Mouse (Mus musculus) E14TG2a.4 (cell line): ENCODE data around the gene Aspscr1.
"Not testable (repeated sequence)": the region's sequence is repeated elsewhere in the genome, so short reads cannot be mapped to it uniquely, and the experiment has no call there.

Source experiments
- H3K27me3 ChIP-seq: 2 replicates; pipeline ENCODE4 v1.6.1; 2014; ENCODE audit warnings: low read length, control low read depth; ENCODE audit not compliant: insufficient read depth
- H3K36me3 ChIP-seq: 2 replicates; pipeline ENCODE4 v1.6.1; 2014; ENCODE audit warnings: low read length, control low read depth; ENCODE audit not compliant: insufficient read depth
- H3K4me1 ChIP-seq: replicated peaks from 2 replicates; pipeline ENCODE4 v1.6.1; 2014; ENCODE audit warnings: low read depth, low read length, control low read depth
- H3K4me3 ChIP-seq: replicated peaks from 2 replicates; pipeline ENCODE4 v1.5.1; 2014; ENCODE audit warnings: mild to moderate bottlenecking, low read length
- H3K9me3 ChIP-seq: 2 replicates; pipeline ENCODE4 v1.6.1; 2014; ENCODE audit warnings: low read length, control low read depth
- CTCF ChIP-seq: conservative IDR thresholded peaks from 2 replicates; pipeline ENCODE4 v1.5.1; 2014; ENCODE audit warnings: low read length
- NANOG ChIP-seq: IDR thresholded peaks from 2 replicates; pipeline ENCODE4 v1.6.1; 2014; ENCODE audit warnings: borderline replicate concordance, low read length, mixed read lengths
- POU5F1 ChIP-seq: IDR thresholded peaks from 2 replicates; pipeline ENCODE4 v1.6.1; 2014; ENCODE audit warnings: low read length, borderline replicate concordance

Gene Aspscr1

GRCm38 (mm10) chr11:120665406-120665805 lies 7.4 kb upstream of the Aspscr1 start:
- peaks cover 91% of the 10 kb centered on the region for H3K4me1 ChIP-seq
- no peaks in the 10 kb centered on the region for H3K27me3 ChIP-seq
- H3K4me3 ChIP-seq: peak overlapping the region; percentile 43
- no peaks in the 10 kb centered on the region for H3K9me3 ChIP-seq
- H3K36me3 ChIP-seq: no peaks in the 10 kb centered on the region
- TF ChIP-seq CTCF (no peak), NANOG (no peak), POU5F1 (no peak)

GRCm38 (mm10) chr11:120666617-120667016 lies 6.2 kb upstream of the Aspscr1 start:
- no peaks in the 10 kb centered on the region for H3K36me3 ChIP-seq
- peaks cover 92% of the 10 kb centered on the region for H3K4me1 ChIP-seq
- no peaks in the 10 kb centered on the region for H3K27me3 ChIP-seq
- no peaks in the 10 kb centered on the region for H3K9me3 ChIP-seq
- no peak for TF ChIP-seq POU5F1
- TF ChIP-seq NANOG: no peak
- no peak for TF ChIP-seq CTCF
- H3K4me3 ChIP-seq: peak overlapping the region; percentile 43

GRCm38 (mm10) chr11:120673594-120674122 lies 885 bp downstream of the Aspscr1 start:
- TF ChIP-seq POU5F1 (no peak), CTCF (no peak), NANOG (no peak)
- Histone ChIP-seq H3K4me1 (peaks cover 81% of the 10 kb centered on the region), H3K27me3 (no peaks in the 10 kb centered on the region), H3K9me3 (no peaks in the 10 kb centered on the region), H3K36me3 (peaks cover 45% of the 10 kb centered on the region), H3K4me3 (peak overlapping the region; percentile 84)

GRCm38 (mm10) chr11:120675875-120676274 lies 3.1 kb downstream of the Aspscr1 start:
- H3K4me1 ChIP-seq: peaks cover 65% of the 10 kb centered on the region
- H3K27me3 ChIP-seq, H3K4me3 ChIP-seq, H3K9me3 ChIP-seq: not testable (repeated sequence)
- H3K36me3 ChIP-seq: peaks cover 67% of the 10 kb centered on the region

GRCm38 (mm10) chr11:120676951-120677350 lies 4.2 kb downstream of the Aspscr1 start:
- H3K4me3 ChIP-seq: no peak overlapping the region
- peaks cover 60% of the 10 kb centered on the region for H3K4me1 ChIP-seq
- H3K36me3 ChIP-seq: peaks cover 78% of the 10 kb centered on the region
- TF ChIP-seq NANOG (no peak), POU5F1 (no peak), CTCF (no peak)
- no peaks in the 10 kb centered on the region for H3K9me3 ChIP-seq
- no peaks in the 10 kb centered on the region for H3K27me3 ChIP-seq

- H3K36me3 ChIP-seq: peaks cover 98% of the 10 kb centered on the region
- TF ChIP-seq NANOG (no peak), POU5F1 (no peak), CTCF (peak; percentile 38; the same call in 1 of the 2 replicates)
- no peaks in the 10 kb centered on the region for H3K27me3 ChIP-seq
- no peak overlapping the region for H3K4me3 ChIP-seq
- peaks cover 58% of the 10 kb centered on the region for H3K4me1 ChIP-seq
- no peaks in the 10 kb centered on the region for H3K9me3 ChIP-seq
Measured at GRCm38 (mm10) chr11:120679909-120680308, 7.1 kb downstream of the Aspscr1 start.

GRCm38 (mm10) chr11:120682683-120683082 lies 9.9 kb downstream of the Aspscr1 start:
- Histone ChIP-seq H3K27me3 (no peaks in the 10 kb centered on the region), H3K9me3 (no peaks in the 10 kb centered on the region), H3K4me3 (no peak overlapping the region), H3K36me3 (peaks cover 98% of the 10 kb centered on the region), H3K4me1 (peaks cover 58% of the 10 kb centered on the region)
- TF ChIP-seq NANOG: no peak
- no peak for TF ChIP-seq POU5F1
- no peak for TF ChIP-seq CTCF

GRCm38 (mm10) chr11:120683536-120683935 lies 10.8 kb downstream of the Aspscr1 start:
- Histone ChIP-seq H3K27me3 (no peaks in the 10 kb centered on the region), H3K9me3 (no peaks in the 10 kb centered on the region), H3K4me1 (peaks cover 53% of the 10 kb centered on the region), H3K4me3 (no peak overlapping the region), H3K36me3 (peaks cover 98% of the 10 kb centered on the region)
- no peak for TF ChIP-seq NANOG
- TF ChIP-seq POU5F1: no peak
- TF ChIP-seq CTCF: no peak

- Histone ChIP-seq H3K36me3 (peaks cover 98% of the 10 kb centered on the region), H3K4me1 (peaks cover 56% of the 10 kb centered on the region), H3K9me3 (no peaks in the 10 kb centered on the region), H3K27me3 (no peaks in the 10 kb centered on the region), H3K4me3 (no peak overlapping the region)
- TF ChIP-seq CTCF: no peak
- no peak for TF ChIP-seq POU5F1
- TF ChIP-seq NANOG: no peak
Measured at GRCm38 (mm10) chr11:120684086-120684485, 11.3 kb downstream of the Aspscr1 start.
